Mouse (Mus musculus): ENCODE results near the gene Myct1.
A peak's percentile ranks its signal among the peaks of the same experiment; 100 is the strongest.

Gene Myct1

DNA sequence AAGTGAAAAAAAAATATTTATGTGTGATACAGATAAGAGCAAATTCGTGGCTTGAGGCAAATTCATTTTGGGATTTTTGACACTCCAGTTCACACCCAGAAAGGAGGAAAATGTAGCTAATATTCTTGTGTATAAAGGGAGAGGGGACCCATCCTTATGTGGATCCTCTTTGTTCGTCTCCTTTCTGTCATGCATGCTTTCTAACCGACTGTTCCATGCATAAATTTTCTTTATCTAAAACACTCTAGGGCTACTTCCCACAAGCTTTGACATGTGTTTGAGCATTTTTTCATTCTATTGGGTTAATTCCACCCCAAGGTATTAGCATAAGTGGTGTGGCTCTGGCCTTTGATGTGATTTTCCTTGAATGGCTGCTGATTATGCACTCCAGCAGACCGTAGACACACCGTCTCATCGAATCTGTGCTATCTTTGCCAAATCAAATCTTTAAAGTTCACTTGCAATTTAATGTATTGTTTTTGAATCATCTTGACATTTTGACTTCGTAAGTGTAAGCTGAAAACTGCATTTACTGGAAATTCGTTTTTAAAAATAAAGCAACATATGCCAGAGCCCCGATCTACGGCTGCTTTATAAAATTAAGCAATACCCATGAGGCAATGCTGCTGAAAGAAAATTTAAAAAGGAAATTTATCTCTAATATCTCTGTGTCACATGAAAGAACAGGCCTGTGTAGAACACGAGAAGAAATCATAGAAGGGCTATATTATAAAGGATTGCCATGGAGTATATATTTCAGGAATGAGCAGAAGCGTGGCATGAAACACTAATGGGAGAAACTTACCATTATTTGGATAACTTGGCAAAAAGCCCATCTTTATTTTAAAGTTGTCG is 21.8 kb downstream of the Myct1 start:
- no peak for DNase-seq (ENCODE audit: low spot score in 2 of 2)

DNA sequence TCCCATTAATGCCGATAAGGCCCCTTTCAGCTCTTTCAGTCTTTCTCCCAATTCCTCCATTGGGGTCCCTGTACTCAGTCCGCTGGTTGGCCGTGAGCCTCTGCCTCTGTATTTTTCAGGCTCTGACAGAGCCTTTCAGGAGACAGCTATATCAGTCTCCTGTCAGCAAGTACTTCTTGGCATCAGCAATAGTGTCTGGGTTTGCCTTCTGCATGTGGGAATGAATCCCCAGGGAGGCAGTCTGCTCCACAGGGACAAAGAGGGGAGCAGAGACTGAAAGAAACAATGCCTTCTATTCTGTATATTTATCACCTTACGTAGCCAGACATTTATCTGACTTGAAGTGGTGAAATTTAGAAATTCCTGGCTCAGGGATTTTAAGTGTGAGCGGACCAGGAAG is 32.7 kb downstream of the Myct1 start:
- DNase-seq (ENCODE audit: low spot score in 2 of 2) = no peak

DNA sequence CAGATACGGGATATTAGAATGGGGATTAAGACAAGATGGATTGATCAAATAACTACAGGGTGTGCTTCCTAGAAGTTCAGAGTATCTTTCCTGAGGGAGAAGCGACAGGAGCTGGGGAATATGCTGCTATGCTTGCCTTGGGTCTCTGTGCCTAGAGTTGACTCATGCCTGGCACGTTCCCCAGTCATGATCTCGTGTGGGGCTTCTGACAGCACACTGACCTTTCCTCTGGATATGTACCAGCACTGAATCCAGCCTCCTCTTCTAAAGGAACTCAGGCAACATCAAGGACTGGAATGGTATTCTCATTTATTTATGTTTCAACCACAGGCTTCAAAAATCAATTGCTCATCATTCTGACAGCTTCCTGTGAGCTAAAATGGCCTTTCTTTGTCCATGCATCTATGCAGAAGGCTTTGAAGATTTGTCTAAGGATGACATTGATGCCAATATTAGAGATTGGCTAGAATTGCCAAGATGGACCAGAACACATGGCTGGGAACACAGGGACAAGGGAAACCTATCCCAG is 40.2 kb downstream of the Myct1 start:
- no peak for DNase-seq (ENCODE audit: low spot score in 2 of 2)

DNA sequence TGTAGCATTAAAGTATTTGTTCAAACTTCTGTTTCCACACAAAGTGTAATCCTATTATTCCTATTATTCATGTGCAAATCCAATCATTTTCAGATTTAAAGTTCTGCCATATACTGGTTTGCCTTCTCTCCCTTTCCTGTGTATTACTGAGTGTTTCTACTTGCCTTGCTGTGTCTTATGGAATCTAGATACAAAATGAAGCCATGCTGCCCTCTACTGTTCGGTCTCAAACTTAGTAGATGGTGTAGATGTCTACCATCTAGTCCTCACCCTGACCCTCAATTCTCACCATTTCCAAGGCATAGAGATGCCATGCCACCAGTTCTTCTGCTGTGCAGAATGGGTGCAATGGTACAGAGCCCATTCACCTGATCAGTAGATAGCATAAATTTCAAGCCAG is 40.8 kb downstream of the Myct1 start:
- peak in 1 of 2 experiments; percentile 44 for DNase-seq (ENCODE audit: low spot score in 2 of 2)

DNA sequence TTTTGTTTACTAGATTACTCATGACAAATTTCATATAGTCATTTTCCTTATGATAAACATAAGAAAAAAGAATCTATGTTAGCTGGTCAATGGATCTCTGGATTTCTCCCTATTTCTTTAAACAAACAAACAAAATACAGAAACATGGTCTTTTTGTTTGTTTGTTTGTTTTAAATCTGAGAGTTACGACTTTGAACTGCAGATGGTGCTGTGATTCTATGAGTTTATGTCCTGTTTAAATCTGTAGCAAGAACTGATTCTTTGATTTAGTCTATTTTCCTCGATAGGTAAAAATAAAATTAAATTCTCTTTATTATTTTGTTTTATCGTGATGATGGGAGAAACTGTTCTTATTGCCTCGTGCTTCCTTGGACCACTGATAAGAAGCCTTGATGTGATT is 43.7 kb downstream of the Myct1 start:
- DNase-seq (ENCODE audit: low spot score in 2 of 2) = no peak

DNA sequence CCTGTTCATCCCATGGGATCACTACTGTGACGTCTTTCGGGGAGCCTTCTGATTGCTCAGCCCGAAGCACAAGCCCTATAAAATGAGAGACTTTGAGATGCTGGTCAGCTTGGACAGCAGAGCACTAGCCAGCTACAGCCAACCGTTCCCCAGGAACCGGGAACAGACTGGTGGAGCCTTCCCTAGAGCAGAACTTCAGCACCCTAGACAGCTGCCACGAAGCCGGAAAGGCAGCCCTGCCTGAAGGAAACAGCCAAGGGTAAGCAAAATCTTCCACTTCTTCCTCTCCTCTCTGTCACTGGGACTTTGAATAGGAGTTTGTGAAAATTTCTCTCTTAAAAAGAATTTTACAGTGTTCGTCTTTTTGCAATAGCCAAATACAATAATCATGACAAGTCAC is 45.5 kb downstream of the Myct1 start, which contains the start of gene Vip:
Gene Vip, plus strand, starts transcription at position 107 of the 400 bp plus-strand sequence.
- DNase-seq (ENCODE audit: low spot score in 2 of 2) = no peak
